In genomic region chr4:44453552-44453951, GRCm38 (mm10) we compare ENCODE assay signal across 25 mouse cellular contexts.
DNase-seq lines count a peak whose midpoint lies in the region; ATAC-seq lines count a peak whose summit lies in the region.
"Had no signal": no experiment of that assay in that cellular context is flagged by ENCODE, and none has a peak within 500 bp of the region (broad histone marks: within the 10 kb centered on the region; RNA-seq: fewer than 3 reads in every experiment).

No protein-coding gene starts in this region.

- ATAC-seq in hindbrain, embryonic 11.5 days (ENCODE audit: low FRiP score), result peak; percentile 62
- no peak for ATAC-seq in neural tube, embryonic 12.5 days (ENCODE audit: low FRiP score, low read depth)
- ATAC-seq: forebrain, embryonic 13.5 days; forebrain, embryonic 16.5 days; inflammation-experienced regulatory T-cells, adult 6 months; intestine, embryonic 16.5 days; Patski had no signal

- no peak for DNase-seq in hindbrain, embryonic 11.5 days (ENCODE audit: low spot score)
- DNase-seq in hindbrain, embryonic 10.5 days (ENCODE audit: low spot score), result no peak
- no peak for DNase-seq in neural tube, embryonic 10.5 days (ENCODE audit: extremely low spot score, low spot score)
- peak; percentile 1 for DNase-seq in urinary bladder, adult 2 months (ENCODE audit: low spot score)
- DNase-seq in urinary bladder, postnatal 36 days (ENCODE audit: low spot score in 2 of 2), result no peak
- DNase-seq: adrenal gland, postnatal 10 days; adrenal gland, postnatal 36 days; B cell, adult 2 months; cerebellum, adult 18-20 months; cerebellum, adult 9-10 months; cerebellum, postnatal 14 days; gastrocnemius, postnatal 10 days; gastrocnemius, postnatal 36 days; heart, postnatal 36 days had no signal

- H3K27ac ChIP-seq in hindbrain, embryonic 11.5 days (ENCODE audit: low read depth, low read length), result peak overlapping the region; percentile 25; the same call in 1 of the 2 replicates
- H3K27ac ChIP-seq in hindbrain, embryonic 10.5 days, result no peak overlapping the region
- peak overlapping the region; percentile 26; the same call in 1 of the 2 replicates for H3K27ac ChIP-seq in neural tube, embryonic 12.5 days
- H3K27ac ChIP-seq: forebrain, embryonic 10.5 days; hindbrain, embryonic 15.5 days had no signal

- WGBS in hindbrain, embryonic 11.5 days, result 77% methylated on average over 11 of the region's 11 CpGs
- WGBS in hindbrain, embryonic 10.5 days, result 86% methylated on average over 11 of the region's 11 CpGs
- 74% methylated on average over 11 of the region's 11 CpGs for WGBS in neural tube, embryonic 12.5 days

- H3K4me1 ChIP-seq in hindbrain, embryonic 11.5 days (replicated peaks; ENCODE audit: control insufficient read depth, insufficient read depth, low read length), result 0 out of 2 replicates have a peak, but pooled peaks cover 2% of the 10 kb centered on the region
- peaks cover 29% of the 10 kb centered on the region for H3K4me1 ChIP-seq in hindbrain, embryonic 10.5 days (replicated peaks)
- H3K4me1 ChIP-seq in neural tube, embryonic 12.5 days, result peaks cover 8% of the 10 kb centered on the region; the same call in 1 of the 2 replicates

- H3K4me3 ChIP-seq in hindbrain, embryonic 11.5 days (ENCODE audit: low read depth, low read length), result no peak overlapping the region
- H3K4me3 ChIP-seq in hindbrain, embryonic 10.5 days, result no peak overlapping the region
- no peak overlapping the region for H3K4me3 ChIP-seq in neural tube, embryonic 12.5 days
- H3K4me3 ChIP-seq: forebrain, embryonic 10.5 days; forebrain, embryonic 13.5 days; hindbrain, embryonic 15.5 days had no signal

- H3K4me2 ChIP-seq in hindbrain, embryonic 11.5 days (replicated peaks; ENCODE audit: low read depth, low read length), result no peak overlapping the region
- H3K4me2 ChIP-seq in neural tube, embryonic 12.5 days (replicated peaks), result no peak overlapping the region
- H3K4me2 ChIP-seq: forebrain, embryonic 13.5 days; heart, embryonic 11.5 days; hindbrain, embryonic 15.5 days had no signal

- no peak overlapping the region for H3K9ac ChIP-seq in hindbrain, embryonic 11.5 days (ENCODE audit: low read depth, low read length)
- no peak overlapping the region for H3K9ac ChIP-seq in neural tube, embryonic 12.5 days
- H3K9ac ChIP-seq: forebrain, embryonic 13.5 days; hindbrain, embryonic 15.5 days had no signal

- no peaks in the 10 kb centered on the region for H3K36me3 ChIP-seq in hindbrain, embryonic 11.5 days (ENCODE audit: control insufficient read depth, insufficient read depth, low read length)
- no peaks in the 10 kb centered on the region for H3K36me3 ChIP-seq in hindbrain, embryonic 10.5 days
- H3K36me3 ChIP-seq in neural tube, embryonic 12.5 days, result no peaks in the 10 kb centered on the region
- H3K36me3 ChIP-seq: forebrain, embryonic 10.5 days; G1E; hindbrain, embryonic 15.5 days had no signal

- H3K27me3 ChIP-seq in hindbrain, embryonic 11.5 days (ENCODE audit: control insufficient read depth, insufficient read depth, low read length), result no peaks in the 10 kb centered on the region
- H3K27me3 ChIP-seq in hindbrain, embryonic 10.5 days (ENCODE audit: insufficient read depth, poor library complexity, severe bottlenecking), result no peaks in the 10 kb centered on the region
- no peaks in the 10 kb centered on the region for H3K27me3 ChIP-seq in neural tube, embryonic 12.5 days (replicated peaks)
- H3K27me3 ChIP-seq: CH12.LX; forebrain, embryonic 13.5 days; hindbrain, embryonic 15.5 days had no signal

- no peaks in the 10 kb centered on the region for H3K9me3 ChIP-seq in hindbrain, embryonic 11.5 days (ENCODE audit: control insufficient read depth, low read length)
- no peaks in the 10 kb centered on the region; the same call in 1 of the 2 replicates for H3K9me3 ChIP-seq in hindbrain, embryonic 10.5 days
- H3K9me3 ChIP-seq in neural tube, embryonic 12.5 days, result no peaks in the 10 kb centered on the region
- H3K9me3 ChIP-seq: forebrain, embryonic 10.5 days; forebrain, embryonic 13.5 days; G1E; hindbrain, embryonic 15.5 days had no signal
